Mouse (Mus musculus): ENCODE data around the gene Erich6. TPM values are rescaled to one million over a fixed set of nuclear protein-coding genes. Genes with fewer than 3 reads are reported as not detected.

Gene Erich6
- total and polyA plus RNA-seq, 3 experiments: not detected

DNA sequence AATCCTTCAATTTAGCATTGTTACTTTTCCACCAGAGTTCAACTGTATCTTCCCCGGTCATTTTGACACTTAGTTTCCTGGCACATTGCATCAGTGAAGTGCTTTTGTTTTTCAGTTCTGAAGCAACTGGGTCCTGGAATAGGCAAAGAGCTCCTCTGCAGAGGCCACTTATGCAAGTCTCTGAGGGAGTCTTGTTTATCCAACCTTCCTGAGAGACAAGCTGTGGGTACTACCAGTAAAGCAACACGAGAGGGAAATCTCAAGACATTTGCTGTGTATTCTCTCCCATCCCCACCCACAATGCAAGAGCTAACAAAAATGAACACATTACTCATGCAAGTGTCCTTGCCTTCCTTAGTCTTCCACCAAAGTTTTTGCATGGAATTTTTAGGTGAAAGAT, 5.3 kb downstream of the Erich6 start:
- 0 out of 4 replicates have a peak, but pooled peaks cover 0 to 3% of the 10 kb centered on the region in 2 experiments for H3K4me1 ChIP-seq (ENCODE audit: control insufficient read depth in 1 of 2, insufficient read depth in 2 of 2)
- H3K4me3 ChIP-seq (replicated peaks in 1 of 3; ENCODE audit: low read depth in 2 of 3, low read length in 2 of 3, poor library complexity in 1 of 3): no peak overlapping the region
- H3K4me2 ChIP-seq (ENCODE audit: insufficient read depth, low read depth, poor library complexity, severe bottlenecking): no peak overlapping the region
- in situ Hi-C loops (cut with MboI; ENCODE audit: low pct_ligation_motif_present, low pct_unique_long_range_greater_than_20kb, low sequenced_read_pairs) (no loop called here), dilution Hi-C loops (cut with MboI; ENCODE audit: extremely low pct_ligation_motif_present, extremely low pct_unique_long_range_greater_than_20kb, low sequenced_read_pairs) (no loop called here)
- no peak for DNase-seq (ENCODE audit: extremely low read depth)
- no peaks in the 10 kb centered on the region for H3K79me2 ChIP-seq (replicated peaks; ENCODE audit: control insufficient read depth, extremely low read depth, insufficient read depth, poor library complexity, severe bottlenecking)
- H3K27ac ChIP-seq (ENCODE audit: insufficient read depth, low read depth): no peak overlapping the region
- no peaks in the 10 kb centered on the region for H3K27me3 ChIP-seq (replicated peaks)
- no peak overlapping the region for H3K9ac ChIP-seq (ENCODE audit: insufficient read depth, low read depth)
- no peak for TF ChIP-seq POLR2AphosphoS2 (IDR thresholded peaks at IDR 0.05; ENCODE audit: low read depth, low read length)
- no peak for TF ChIP-seq JUN (IDR thresholded peaks at IDR 0.05; ENCODE audit: insufficient read depth, low read depth, low read length)
- no peak for TF ChIP-seq IRF4 (IDR thresholded peaks at IDR 0.05; ENCODE audit: low read depth, low read length)
- no peak for TF ChIP-seq CHD1 (IDR thresholded peaks at IDR 0.05; ENCODE audit: low read depth, low read length)
- TF ChIP-seq ELF1 (IDR thresholded peaks at IDR 0.05; ENCODE audit: low read depth, low read length): no peak
- no peak for TF ChIP-seq MAX (IDR thresholded peaks at IDR 0.05; ENCODE audit: low read length)
- TF ChIP-seq MXI1 (IDR thresholded peaks at IDR 0.05; ENCODE audit: low read depth, low read length): no peak
- TF ChIP-seq PAX5 (IDR thresholded peaks at IDR 0.05; ENCODE audit: low read length): no peak
- TF ChIP-seq E2F4 (IDR thresholded peaks at IDR 0.05; ENCODE audit: insufficient replicate concordance, low read depth, low read length): no peak
- TF ChIP-seq ETS1 (conservative IDR thresholded peaks at IDR 0.05; ENCODE audit: low read depth, low read length): no peak
- no peak for TF ChIP-seq SMC3 (IDR thresholded peaks at IDR 0.05; ENCODE audit: low read depth, low read length)
- no peaks in the 10 kb centered on the region for H3K9me3 ChIP-seq (replicated peaks; ENCODE audit: low read length)
- H3K36me3 ChIP-seq (replicated peaks in 1 of 2; ENCODE audit: control insufficient read depth in 1 of 2, insufficient read depth in 1 of 2, low read length in 1 of 2): no peaks in the 10 kb centered on the region

- H3K4me2 ChIP-seq (ENCODE audit: insufficient read depth, low read depth, poor library complexity, severe bottlenecking): no peak overlapping the region
- no peak for DNase-seq (ENCODE audit: extremely low read depth)
- H3K4me3 ChIP-seq (replicated peaks in 1 of 3; ENCODE audit: low read depth in 2 of 3, low read length in 2 of 3, poor library complexity in 1 of 3): no peak overlapping the region
- dilution Hi-C loops (cut with MboI; ENCODE audit: extremely low pct_ligation_motif_present, extremely low pct_unique_long_range_greater_than_20kb, low sequenced_read_pairs) (no loop called here), in situ Hi-C loops (cut with MboI; ENCODE audit: low pct_ligation_motif_present, low pct_unique_long_range_greater_than_20kb, low sequenced_read_pairs) (no loop called here)
- no peak overlapping the region for H3K9ac ChIP-seq (ENCODE audit: insufficient read depth, low read depth)
- no peaks in the 10 kb centered on the region for H3K79me2 ChIP-seq (replicated peaks; ENCODE audit: control insufficient read depth, extremely low read depth, insufficient read depth, poor library complexity, severe bottlenecking)
- TF ChIP-seq ZMIZ1 (IDR thresholded peaks at IDR 0.05; ENCODE audit: low read depth, low read length) (no peak), E2F4 (IDR thresholded peaks at IDR 0.05; ENCODE audit: insufficient replicate concordance, low read depth, low read length) (no peak), KAT2A (IDR thresholded peaks at IDR 0.05; ENCODE audit: insufficient replicate concordance, low read length) (no peak), JUN (IDR thresholded peaks at IDR 0.05; ENCODE audit: insufficient read depth, low read depth, low read length) (no peak), UBTF (IDR thresholded peaks at IDR 0.05; ENCODE audit: low read depth, low read length) (no peak), RAD21 (IDR thresholded peaks at IDR 0.05; ENCODE audit: low read depth, low read length) (no peak), CHD1 (IDR thresholded peaks at IDR 0.05; ENCODE audit: low read depth, low read length) (no peak)
- H3K36me3 ChIP-seq (replicated peaks in 1 of 2; ENCODE audit: control insufficient read depth in 1 of 2, insufficient read depth in 1 of 2, low read length in 1 of 2): no peaks in the 10 kb centered on the region
- H3K27me3 ChIP-seq (replicated peaks): no peaks in the 10 kb centered on the region
- H3K4me1 ChIP-seq (ENCODE audit: control insufficient read depth in 1 of 2, insufficient read depth in 2 of 2): 0 out of 4 replicates have a peak, but pooled peaks cover 0 to 6% of the 10 kb centered on the region in 2 experiments
- H3K9me3 ChIP-seq (replicated peaks; ENCODE audit: low read length): no peaks in the 10 kb centered on the region
- H3K27ac ChIP-seq (ENCODE audit: insufficient read depth, low read depth): no peak overlapping the region
These were observed 12.0 kb downstream of the Erich6 start for GRCm38 (mm10) chr3:58624981-58625380.

All from CH12.LX (cell line).